Mouse (Mus musculus) testis, adult 10 weeks (tissue): Measurements from ENCODE around the gene Fntb. TPM values are rescaled to one million over a fixed set of nuclear protein-coding genes. Genes with fewer than 3 reads are reported as not detected.

Experiments used
- polyA plus RNA-seq: library from polyadenylated mRNA; stranded (reverse); fragments of 350-450 nt; fragmentation: Illumina TruSeq; extraction: RNeasy Lipid Tissue Mini Kit (QIAGEN cat#74804); gene quantifications from one replicate; pipeline ENCODE4 v1.2.3, GENCODE M21; 2014; ENCODE audit warnings: low read depth, low replicate concordance

The Fntb gene
- 2.7 TPM for polyA plus RNA-seq

GRCm38 (mm10) chr12:76765354-76765851 lies at the start of gene Fntb, which contains the start of gene Churc1:
Gene Fntb (plus strand): TSS chr12:76765589.
Gene Churc1 (plus strand): TSS chr12:76765538.

DNA sequence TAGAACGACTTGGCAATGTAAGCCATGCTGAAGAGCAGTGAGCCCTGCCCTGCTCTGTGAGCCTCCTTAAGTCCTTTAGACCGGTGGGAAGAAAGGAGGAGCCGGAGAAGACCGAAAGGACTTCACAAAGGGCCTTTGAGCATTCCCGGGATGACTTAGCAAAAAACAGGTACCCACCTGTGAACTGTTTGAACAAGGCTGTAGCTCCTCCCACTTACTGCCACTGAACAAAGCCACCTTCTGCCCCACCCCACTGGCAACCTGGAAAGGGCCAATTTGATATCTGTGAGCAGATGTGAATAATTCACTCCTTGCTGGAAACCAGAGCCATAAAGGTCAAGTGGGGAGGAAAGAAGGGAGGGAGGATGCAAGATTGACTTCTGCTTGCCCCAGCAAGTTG lies 30.0 kb downstream of the Fntb start, which contains the start of gene Gpx2:
Gene Gpx2, minus strand, starts transcription at position 205 of the 400 bp plus-strand sequence.

GRCm38 (mm10) chr12:76822651-76823041 lies 57.3 kb downstream of the Fntb start, which contains the start of gene Rab15:
Gene Rab15 (minus strand): TSS chr12:76822908.

GRCm38 (mm10) chr12:76961932-76962891 lies 196.8 kb downstream of the Fntb start, which contains the start of gene Max:
Gene Max (minus strand): TSS chr12:76962201.

Other genes starting within 250 kb of the Fntb start
- gene Plekhg3, start 234.7 kb upstream of the Fntb start, polyA plus RNA-seq, result 0.80 TPM
- gene Sptb, start 55.0 kb upstream of the Fntb start, polyA plus RNA-seq, result 0.81 TPM
- gene Churc1, start 51 bp upstream of the Fntb start, polyA plus RNA-seq, result 52.5 TPM
- not detected for gene Gpx2, start 30.0 kb downstream of the Fntb start, polyA plus RNA-seq
- 0.10 TPM for gene Rab15, start 57.3 kb downstream of the Fntb start, polyA plus RNA-seq
- 13.7 TPM for gene Max, start 196.6 kb downstream of the Fntb start, polyA plus RNA-seq